Mouse (Mus musculus): ENCODE results near the gene Scgb1a1.

Gene Scgb1a1

DNA sequence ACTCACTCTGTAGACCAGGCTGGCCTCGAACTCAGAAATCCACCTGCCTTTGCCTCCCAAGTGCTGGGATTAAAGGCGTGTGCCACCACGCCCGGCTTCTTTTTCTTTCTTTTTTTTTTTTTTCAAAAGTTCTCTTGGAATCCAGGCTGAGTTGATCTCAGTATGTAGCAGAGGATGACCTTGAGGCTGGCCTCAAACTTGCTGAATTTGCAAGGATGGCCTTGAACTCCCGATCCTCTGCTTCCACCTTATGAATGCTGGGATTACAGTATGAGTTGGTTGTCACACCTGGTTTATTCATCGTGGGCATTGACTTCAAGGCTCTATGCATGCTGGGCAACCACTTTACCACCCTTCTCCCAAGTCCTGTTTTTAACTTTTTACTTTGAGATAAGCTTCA, 47.1 kb downstream of the Scgb1a1 start:
- no peak for DNase-seq (ENCODE audit: low read depth)

- DNase-seq (ENCODE audit: low read depth) = no peak
These were observed 47.8 kb downstream of the Scgb1a1 start for GRCm38 (mm10) chr19:9039928-9040327.

- no peak for DNase-seq (ENCODE audit: low read depth)
These were observed 48.5 kb downstream of the Scgb1a1 start for GRCm38 (mm10) chr19:9039266-9039665.

GRCm38 (mm10) chr19:9038136-9038535, 49.6 kb downstream of the Scgb1a1 start:
- peak; percentile 79 for DNase-seq (ENCODE audit: low read depth)

- DNase-seq (ENCODE audit: low read depth) = no peak
These were observed 52.7 kb downstream of the Scgb1a1 start for GRCm38 (mm10) chr19:9035101-9035500.

- DNase-seq (ENCODE audit: low read depth) = no peak
These were observed 53.3 kb downstream of the Scgb1a1 start for GRCm38 (mm10) chr19:9034480-9034879.
